8 mouse cellular contexts compared by ENCODE assay signal in genomic region chr5:118513629-118514526, GRCm38 (mm10). TPM values are rescaled to one million over a fixed set of nuclear protein-coding genes. Genes with fewer than 3 reads are reported as not detected.
DNase-seq lines count a peak whose midpoint lies in the region; ATAC-seq and TF ChIP-seq lines count a peak whose summit lies in the region.

No protein-coding gene starts in this region.

- WGBS in forebrain, embryonic 10.5 days = 10% methylated on average over 43 of the region's 43 CpGs
- 3% methylated on average over 43 of the region's 43 CpGs for WGBS in heart, embryonic 13.5 days
- WGBS in kidney, embryonic 16.5 days = 3% methylated on average over 43 of the region's 43 CpGs
- under 1% methylated on average over 43 of the region's 43 CpGs for WGBS in limb, embryonic 15.5 days
- 6% methylated on average over 43 of the region's 43 CpGs for WGBS in midbrain, embryonic 16.5 days
- 1% methylated on average over 43 of the region's 43 CpGs for WGBS in stomach, postnatal 0 days

- peak; percentile 88 for DNase-seq in 416B (ENCODE audit: low read depth)
- peak; percentile 23 for DNase-seq in adrenal gland, postnatal 25 days
- no peak for DNase-seq in forebrain, embryonic 10.5 days (ENCODE audit: extremely low spot score, low spot score)
- peak; percentile 55 for DNase-seq in stomach, postnatal 0 days (ENCODE audit: low spot score)

- no peaks in the 10 kb centered on the region for H3K36me3 ChIP-seq in forebrain, embryonic 10.5 days (replicated peaks)
- H3K36me3 ChIP-seq in heart, embryonic 13.5 days = no peaks in the 10 kb centered on the region
- no peaks in the 10 kb centered on the region for H3K36me3 ChIP-seq in kidney, embryonic 16.5 days (ENCODE audit: insufficient read depth, low read length)
- no peaks in the 10 kb centered on the region for H3K36me3 ChIP-seq in limb, embryonic 15.5 days
- no peaks in the 10 kb centered on the region for H3K36me3 ChIP-seq in midbrain, embryonic 16.5 days (ENCODE audit: control insufficient read depth, insufficient read depth, low read length)
- no peaks in the 10 kb centered on the region for H3K36me3 ChIP-seq in stomach, postnatal 0 days (ENCODE audit: control insufficient read depth, insufficient read depth, low read length)

- H3K4me3 ChIP-seq in forebrain, embryonic 10.5 days = peak overlapping the region; percentile 48
- H3K4me3 ChIP-seq in heart, embryonic 13.5 days = peak overlapping the region; percentile 50
- H3K4me3 ChIP-seq in kidney, embryonic 16.5 days (ENCODE audit: low read length) = peak overlapping the region; percentile 43
- peak overlapping the region; percentile 36 for H3K4me3 ChIP-seq in limb, embryonic 15.5 days
- peak overlapping the region; percentile 29 for H3K4me3 ChIP-seq in midbrain, embryonic 16.5 days (ENCODE audit: low read depth, low read length)
- H3K4me3 ChIP-seq in stomach, postnatal 0 days (ENCODE audit: low read depth, low read length) = peak overlapping the region; percentile 36

- H3K9me3 ChIP-seq in forebrain, embryonic 10.5 days = no peaks in the 10 kb centered on the region
- no peaks in the 10 kb centered on the region for H3K9me3 ChIP-seq in heart, embryonic 13.5 days
- no peaks in the 10 kb centered on the region for H3K9me3 ChIP-seq in kidney, embryonic 16.5 days (ENCODE audit: low read length)
- no peaks in the 10 kb centered on the region for H3K9me3 ChIP-seq in limb, embryonic 15.5 days
- no peaks in the 10 kb centered on the region for H3K9me3 ChIP-seq in midbrain, embryonic 16.5 days (replicated peaks; ENCODE audit: control insufficient read depth, low read length, poor library complexity, severe bottlenecking)
- no peaks in the 10 kb centered on the region for H3K9me3 ChIP-seq in stomach, postnatal 0 days (ENCODE audit: control insufficient read depth, low read length)

- H3K27me3 ChIP-seq in forebrain, embryonic 10.5 days (ENCODE audit: poor library complexity, severe bottlenecking) = peaks cover 70% of the 10 kb centered on the region
- peaks cover 5% of the 10 kb centered on the region; the same call in 1 of the 2 replicates for H3K27me3 ChIP-seq in heart, embryonic 13.5 days (replicated peaks)
- peaks cover 6% of the 10 kb centered on the region; the same call in 1 of the 2 replicates for H3K27me3 ChIP-seq in kidney, embryonic 16.5 days (ENCODE audit: insufficient read depth, low read length)
- no peaks in the 10 kb centered on the region for H3K27me3 ChIP-seq in limb, embryonic 15.5 days
- peaks cover 17% of the 10 kb centered on the region for H3K27me3 ChIP-seq in midbrain, embryonic 16.5 days (ENCODE audit: control insufficient read depth, insufficient read depth, low read depth, low read length)
- no peaks in the 10 kb centered on the region for H3K27me3 ChIP-seq in stomach, postnatal 0 days (ENCODE audit: control insufficient read depth, insufficient read depth, low read length)

- H3K27ac ChIP-seq in forebrain, embryonic 10.5 days = peak overlapping the region; percentile 56; the same call in 1 of the 2 replicates
- peak overlapping the region; percentile 63 for H3K27ac ChIP-seq in heart, embryonic 13.5 days (replicated peaks)
- no peak overlapping the region for H3K27ac ChIP-seq in kidney, embryonic 16.5 days (ENCODE audit: low read length)
- peak overlapping the region; percentile 92 for H3K27ac ChIP-seq in limb, embryonic 15.5 days
- H3K27ac ChIP-seq in midbrain, embryonic 16.5 days (ENCODE audit: low read length) = no peak overlapping the region
- H3K27ac ChIP-seq in stomach, postnatal 0 days (replicated peaks) = peak overlapping the region; percentile 79

- no peak for TF ChIP-seq CTCF in stomach, postnatal 0 days (IDR thresholded peaks at IDR 0.05; ENCODE audit: low read depth)

- ATAC-seq in heart, embryonic 13.5 days (ENCODE audit: extremely low read depth, insufficient number of reproducible peaks, low FRiP score, low TSS enrichment) = no peak
- no peak for ATAC-seq in kidney, embryonic 16.5 days (ENCODE audit: low FRiP score, low TSS enrichment)
- ATAC-seq in limb, embryonic 15.5 days (ENCODE audit: insufficient number of reproducible peaks, low FRiP score, low TSS enrichment, low read depth) = peak; percentile 58; the same call in 1 of the 2 replicates
- no peak for ATAC-seq in midbrain, embryonic 16.5 days
- peak; percentile 72 for ATAC-seq in stomach, postnatal 0 days (ENCODE audit: low FRiP score, low TSS enrichment)

- no peak for TF ChIP-seq EP300 in stomach, postnatal 0 days (optimal IDR thresholded peaks at IDR 0.05)

- H3K4me1 ChIP-seq in forebrain, embryonic 10.5 days = peaks cover 65% of the 10 kb centered on the region
- H3K4me1 ChIP-seq in heart, embryonic 13.5 days = peaks cover 45% of the 10 kb centered on the region
- H3K4me1 ChIP-seq in kidney, embryonic 16.5 days (ENCODE audit: insufficient read depth, low read length) = peaks cover 42% of the 10 kb centered on the region
- H3K4me1 ChIP-seq in limb, embryonic 15.5 days = peaks cover 58% of the 10 kb centered on the region
- H3K4me1 ChIP-seq in midbrain, embryonic 16.5 days (ENCODE audit: control insufficient read depth, insufficient read depth, low read length) = peaks cover 12% of the 10 kb centered on the region; the same call in 1 of the 2 replicates
- peaks cover 7% of the 10 kb centered on the region for H3K4me1 ChIP-seq in stomach, postnatal 0 days (replicated peaks; ENCODE audit: control insufficient read depth, insufficient read depth)

- H3K4me2 ChIP-seq in heart, embryonic 13.5 days = peak overlapping the region; percentile 78
- H3K4me2 ChIP-seq in kidney, embryonic 16.5 days (replicated peaks; ENCODE audit: low read depth, low read length) = peak overlapping the region; percentile 71
- H3K4me2 ChIP-seq in limb, embryonic 15.5 days = peak overlapping the region; percentile 50
- H3K4me2 ChIP-seq in midbrain, embryonic 16.5 days (ENCODE audit: low read length) = peak overlapping the region; percentile 62
- H3K4me2 ChIP-seq in stomach, postnatal 0 days (replicated peaks; ENCODE audit: low read depth) = peak overlapping the region; percentile 59

- H3K9ac ChIP-seq in heart, embryonic 13.5 days = peak overlapping the region; percentile 75
- peak overlapping the region; percentile 46 for H3K9ac ChIP-seq in kidney, embryonic 16.5 days (replicated peaks; ENCODE audit: low read length)
- H3K9ac ChIP-seq in limb, embryonic 15.5 days = 0 out of 2 replicates have a peak overlapping the region, but pooled peaks have one; percentile 3
- peak overlapping the region; percentile 25; the same call in 1 of the 2 replicates for H3K9ac ChIP-seq in midbrain, embryonic 16.5 days (ENCODE audit: low read depth, low read length)
- H3K9ac ChIP-seq in stomach, postnatal 0 days (ENCODE audit: low read length) = peak overlapping the region; percentile 51

RNA-seq across cellular contexts. Expression of gene Med13l, which starts 46.6 kb away (rescaled TPM):
- 33.9 and 40.3 TPM in 2 replicates for total RNA-seq in adrenal gland, postnatal 25 days (2021)
- polyA plus RNA-seq in forebrain, embryonic 10.5 days (2016; fragmentation: Nextera tagmentation; extraction: Ambion mirVana) = 10.5 and 11.2 TPM in 2 replicates
- 6.3 and 6.8 TPM in 2 replicates for polyA plus RNA-seq in heart, embryonic 13.5 days (2015; fragmentation: Nextera tagmentation; extraction: Ambion mirVana)
- 8.2 and 9.1 TPM in 2 replicates for polyA plus RNA-seq in kidney, embryonic 16.5 days (2015; fragmentation: Nextera tagmentation; extraction: Ambion mirVana)
- polyA plus RNA-seq in limb, embryonic 15.5 days (2015; fragmentation: Nextera tagmentation; extraction: Ambion mirVana) = 14.3 and 16.5 TPM in 2 replicates
- polyA plus RNA-seq in midbrain, embryonic 16.5 days (2015; fragmentation: Nextera tagmentation; extraction: Ambion mirVana) = 14.4 and 15.7 TPM in 2 replicates
- 5.1 and 5.4 TPM in 2 replicates for polyA plus RNA-seq in stomach, postnatal 0 days (2015; fragmentation: Nextera tagmentation; extraction: Ambion mirVana)

Comparison
In these comparisons a context has a peak if more than half of its experiments do, and no peak if none do; other contexts are left out.
1. H3K27ac ChIP-seq: peak in forebrain, embryonic 10.5 days (single experiment), heart, embryonic 13.5 days (single experiment), limb, embryonic 15.5 days (single experiment) and stomach, postnatal 0 days (single experiment); none in kidney, embryonic 16.5 days (single experiment) and midbrain, embryonic 16.5 days (single experiment).
2. ATAC-seq: peak in limb, embryonic 15.5 days (single experiment) and stomach, postnatal 0 days (single experiment); none in heart, embryonic 13.5 days (single experiment), kidney, embryonic 16.5 days (single experiment) and midbrain, embryonic 16.5 days (single experiment).
3. H3K9ac ChIP-seq: peak in every context shown above with its lines; median percentile 75 in heart, embryonic 13.5 days; 51 in stomach, postnatal 0 days; 46 in kidney, embryonic 16.5 days; 25 in midbrain, embryonic 16.5 days; 3 in limb, embryonic 15.5 days.
4. Peak in every context shown above with its lines, with median percentiles within 50 percentile points of each other: H3K4me3 ChIP-seq and H3K4me2 ChIP-seq.